Mouse (Mus musculus): ENCODE data around the gene Rgs2.

- TF ChIP-seq POLR2A (IDR thresholded peaks at IDR 0.05; ENCODE audit: low read depth, low read length) (no peak), CTCF (IDR thresholded peaks at IDR 0.05; ENCODE audit: extremely low read depth, insufficient read length, insufficient replicate concordance, low read depth, low read length) (no peak)
Measured at GRCm38 (mm10) chr1:143989773-143990172, 14.2 kb downstream of the Rgs2 start.
